Mouse (Mus musculus) retina, embryonic 14.5 days (tissue): Measurements from ENCODE around the gene Thrap3.
"Not testable (repeated sequence)": the region's sequence is repeated elsewhere in the genome, so short reads cannot be mapped to it uniquely, and the experiment has no call there.

Source experiments
- DNase-seq: peaks from one replicate; pipeline ENCODE4 v3.0.0-alpha.2; 2015; ENCODE audit warnings: low spot score

Gene Thrap3

DNA sequence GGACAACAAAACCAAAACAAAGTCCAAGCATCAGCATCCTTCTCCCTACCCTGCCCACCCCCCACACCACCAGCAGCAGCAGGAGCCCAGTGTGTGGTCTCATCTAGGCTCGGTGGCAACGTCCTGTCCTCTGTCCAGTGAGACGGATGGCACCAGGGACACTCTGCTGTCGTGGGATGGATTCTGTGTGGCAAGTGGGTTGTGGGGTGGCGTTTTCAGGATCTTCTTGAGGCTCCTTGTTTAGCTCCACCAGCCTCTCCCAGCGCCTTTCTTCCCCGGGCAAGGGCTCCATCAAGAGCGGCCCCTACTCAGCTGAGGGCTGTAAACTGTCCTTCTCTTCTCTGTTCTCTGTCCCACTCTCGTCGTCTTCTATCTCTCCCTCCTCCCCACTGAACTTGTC lies 37.5 kb downstream of the Thrap3 start:
- not testable (repeated sequence) for DNase-seq

DNA sequence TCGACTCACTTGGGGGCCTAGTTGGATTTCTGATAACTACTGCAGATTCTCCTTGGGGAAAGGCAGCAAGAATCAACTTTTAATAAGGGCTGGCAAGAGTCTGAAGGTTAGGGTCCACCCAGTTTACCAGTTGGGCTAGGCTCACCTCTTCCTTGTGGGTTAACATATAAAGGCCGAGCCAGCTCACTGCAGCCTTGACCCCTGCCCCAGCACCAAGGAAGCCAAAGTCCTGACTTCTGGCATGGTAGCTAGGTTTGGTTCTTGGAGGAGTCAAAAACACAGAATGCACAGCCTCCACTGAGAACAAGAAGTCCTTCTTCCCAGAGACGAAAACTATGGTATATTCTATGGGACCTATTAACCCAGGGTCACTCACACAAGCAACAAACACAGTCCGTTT lies 38.9 kb downstream of the Thrap3 start:
- DNase-seq: no peak

DNA sequence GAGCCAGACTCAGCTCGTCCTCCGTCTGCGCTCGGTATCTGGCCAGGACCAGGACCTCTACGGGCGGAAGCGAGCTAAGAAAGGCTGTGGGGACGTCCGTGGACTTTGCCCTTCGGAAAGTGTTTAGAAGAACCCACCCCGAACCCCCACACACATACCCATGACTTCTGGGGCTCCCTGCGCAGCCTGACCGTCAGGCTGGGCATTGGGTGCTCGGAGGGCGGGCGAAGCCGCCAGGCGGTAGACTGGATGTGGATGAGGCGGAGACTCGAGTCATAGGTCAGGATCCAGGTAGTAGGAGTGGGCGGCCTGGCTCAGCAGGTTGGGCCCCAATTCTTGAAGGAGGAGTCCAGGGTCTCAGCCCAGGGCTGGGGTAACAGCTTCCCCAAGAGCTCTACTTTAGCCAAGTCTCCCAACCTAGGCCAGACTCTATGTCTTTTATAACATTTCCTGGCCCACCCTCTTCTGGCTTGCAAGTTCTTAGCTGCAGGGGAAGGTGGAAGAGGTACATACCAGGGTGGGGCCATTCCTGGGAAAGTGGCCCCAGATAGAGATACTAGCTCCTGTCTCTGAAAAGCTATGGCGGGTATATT lies 39.4 kb downstream of the Thrap3 start, which contains the start of gene Sh3d21:
Gene Sh3d21 (minus strand): TSS at position 425 of the 593 bp plus-strand sequence.
- DNase-seq: peak; percentile 29

DNA sequence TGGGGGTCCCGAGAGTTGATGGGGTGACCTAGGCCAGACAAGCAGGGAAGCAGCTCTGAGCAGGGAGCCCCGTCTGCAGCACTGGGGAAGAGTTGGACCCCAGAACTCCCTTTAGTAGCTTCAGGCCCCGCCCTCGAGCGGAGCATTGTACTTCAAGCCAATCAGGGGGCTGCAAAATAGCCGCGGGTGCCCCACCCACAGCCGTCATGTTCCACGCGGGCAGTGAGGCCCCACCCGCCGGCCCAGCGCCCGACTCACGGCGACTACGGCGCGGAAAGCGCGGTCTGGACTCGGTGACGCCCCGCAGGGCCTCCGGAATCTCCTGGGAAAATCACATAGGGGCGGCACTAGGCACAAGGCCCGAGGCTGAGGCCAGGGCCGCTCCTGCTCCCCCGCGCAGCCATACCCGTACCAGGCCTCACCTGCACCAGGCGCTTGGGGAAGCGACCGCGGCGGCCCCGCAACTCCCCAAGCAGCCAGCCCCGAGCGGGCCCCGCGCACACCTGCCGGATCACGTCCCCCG lies 40.0 kb downstream of the Thrap3 start:
- DNase-seq: peak; percentile 82

DNA sequence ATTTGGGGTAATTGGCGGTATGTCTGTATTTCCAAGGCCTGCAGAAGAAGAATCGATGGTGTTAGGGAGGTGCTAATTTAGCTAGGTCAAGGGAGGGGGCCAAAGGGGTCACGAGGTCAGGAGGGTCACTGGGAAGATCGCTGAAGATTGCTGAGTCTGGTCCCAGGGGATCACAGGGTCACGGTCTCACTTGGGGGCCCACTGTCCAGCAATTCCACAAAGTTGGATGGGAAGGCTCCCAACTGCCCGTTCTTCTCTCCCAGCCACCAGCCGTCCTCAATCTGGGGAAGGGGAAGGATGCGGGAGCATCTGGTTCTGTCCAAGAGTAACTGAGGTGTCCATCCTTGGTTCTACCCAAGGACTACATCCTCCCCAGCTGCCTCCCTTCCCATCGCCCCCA lies 40.6 kb downstream of the Thrap3 start:
- no peak for DNase-seq

DNA sequence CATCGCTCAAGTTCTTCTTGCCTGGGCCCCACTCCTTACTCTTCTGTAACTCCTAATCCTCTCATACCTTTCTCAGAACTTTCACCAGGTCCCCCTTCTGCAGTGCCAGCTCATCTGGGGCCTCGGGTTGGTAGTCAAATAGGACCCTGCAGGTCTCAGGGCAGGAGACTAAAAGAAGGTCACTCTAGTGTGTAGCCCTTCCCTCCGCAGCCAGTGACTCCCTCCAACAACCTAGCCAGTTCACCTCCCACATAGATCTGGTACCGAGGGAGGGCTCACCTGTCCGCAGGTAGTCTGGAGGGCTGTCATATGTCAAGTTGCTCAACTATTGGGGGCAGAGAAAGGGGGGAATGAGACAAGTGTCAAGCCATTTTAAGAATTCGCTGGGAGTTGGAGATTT lies 41.1 kb downstream of the Thrap3 start:
- DNase-seq: no peak

DNA sequence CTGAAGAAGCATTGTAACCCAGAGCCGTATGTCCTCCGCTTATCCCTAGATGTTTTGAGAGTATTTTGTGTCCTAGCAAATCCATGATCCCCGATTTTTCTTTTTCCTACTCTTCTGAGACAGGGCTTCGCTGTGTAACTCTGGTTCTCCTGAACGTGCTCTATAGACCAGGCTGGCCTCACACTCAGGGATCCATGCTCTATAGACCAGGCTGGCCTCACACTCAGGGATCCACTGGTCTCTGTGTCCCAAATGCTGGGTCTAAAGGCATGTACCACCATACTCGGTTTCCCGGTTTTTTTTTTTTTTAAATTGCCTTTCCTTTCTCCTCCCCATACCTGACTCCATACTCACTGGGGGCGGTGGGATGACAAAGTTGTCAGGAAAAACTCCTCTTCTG lies 41.6 kb downstream of the Thrap3 start:
- DNase-seq: no peak

DNA sequence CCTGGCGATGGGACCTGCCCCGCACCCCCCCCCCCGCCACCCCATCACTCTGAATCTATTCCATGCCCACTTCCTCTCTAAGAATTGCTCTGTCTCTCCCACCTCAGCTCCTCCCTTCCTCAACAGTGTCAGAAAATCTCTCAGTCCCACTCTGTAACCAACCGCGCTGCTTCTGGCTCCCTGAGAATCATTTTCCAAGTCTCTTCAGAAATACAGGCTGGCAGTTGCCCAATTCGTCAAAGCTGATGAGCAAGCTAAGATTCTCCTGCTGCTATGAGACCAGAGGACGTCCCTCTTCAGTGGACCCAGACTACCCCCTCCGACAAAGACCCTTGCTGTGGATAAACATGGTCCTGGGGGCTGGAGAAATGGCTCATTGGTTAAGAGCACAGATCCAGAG lies 43.1 kb downstream of the Thrap3 start:
- no peak for DNase-seq

DNA sequence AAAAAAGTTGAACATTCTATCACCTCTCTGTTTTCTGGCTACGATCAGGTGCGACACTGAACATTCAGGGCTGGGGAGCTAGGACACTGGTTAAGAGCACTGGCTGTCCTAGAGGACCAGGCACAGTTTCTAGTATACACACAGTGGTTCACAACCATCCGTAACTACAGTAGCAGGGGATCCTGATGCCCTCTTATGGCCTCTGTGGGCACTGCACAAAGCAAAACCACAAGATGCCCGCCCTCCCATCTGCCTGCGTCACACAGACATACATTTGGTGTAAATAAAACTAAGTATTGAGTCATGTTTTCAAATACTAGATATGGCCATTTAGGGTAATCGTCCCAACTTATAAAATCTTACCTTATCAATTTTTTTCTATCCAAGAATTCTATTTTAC lies 45.0 kb downstream of the Thrap3 start:
- DNase-seq: peak; percentile 14

DNA sequence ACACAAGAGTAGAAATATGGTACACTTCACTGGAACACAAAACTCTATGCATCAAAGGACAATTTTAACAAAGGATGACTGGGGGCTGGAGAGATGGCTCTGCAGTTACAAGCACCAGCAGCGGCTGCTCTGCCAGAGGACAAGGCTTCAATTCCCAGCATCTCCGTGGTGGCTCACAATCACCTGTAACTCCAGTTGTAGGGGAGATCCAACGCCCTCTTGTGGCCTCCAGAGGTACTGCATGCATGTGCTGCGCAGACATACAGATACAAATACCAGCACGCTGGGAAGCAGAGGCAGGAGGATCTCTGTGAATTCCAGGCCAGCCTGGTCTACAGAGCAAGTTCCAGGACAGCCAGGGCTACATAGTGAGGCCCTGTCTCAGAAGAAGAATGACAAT lies 45.9 kb downstream of the Thrap3 start:
- DNase-seq: peak; percentile 18

DNA sequence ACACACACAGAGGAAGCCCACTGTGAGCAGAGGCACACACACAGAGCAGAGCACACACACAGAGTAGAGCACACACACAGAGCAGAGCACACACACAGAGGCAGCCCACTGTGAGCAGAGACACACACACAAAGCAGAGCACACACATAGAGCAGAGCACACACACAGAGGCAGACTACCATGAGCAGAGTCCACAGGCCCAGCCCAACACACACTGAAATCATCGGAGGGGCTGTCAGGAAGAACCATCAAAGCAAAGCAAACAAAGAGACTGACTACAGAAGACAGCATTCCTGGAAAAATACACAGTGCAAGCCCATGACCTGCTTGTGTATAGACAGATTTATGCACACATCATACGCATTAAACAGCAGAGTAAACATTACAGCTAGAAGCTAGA lies 46.7 kb downstream of the Thrap3 start:
- DNase-seq: no peak

DNA sequence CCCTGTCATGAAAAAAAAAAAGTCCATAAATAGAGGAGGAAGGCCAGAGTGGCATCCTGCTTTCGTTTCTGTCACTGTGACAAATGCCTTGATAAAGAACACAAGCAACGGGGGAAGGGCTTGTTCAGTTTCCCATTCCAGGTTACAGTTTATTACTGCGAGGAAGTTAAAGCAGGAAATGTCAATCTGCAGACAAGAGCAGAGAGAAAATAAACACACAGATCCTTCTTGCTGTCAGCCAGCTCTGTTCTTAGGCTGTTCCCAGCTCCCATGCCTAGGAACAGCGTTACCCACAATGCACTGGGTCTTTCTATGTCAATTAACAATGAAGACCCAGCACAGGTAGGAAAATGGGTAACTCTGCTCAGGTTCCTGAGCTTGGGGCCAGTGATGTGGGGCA lies 47.4 kb downstream of the Thrap3 start:
- DNase-seq: no peak

DNA sequence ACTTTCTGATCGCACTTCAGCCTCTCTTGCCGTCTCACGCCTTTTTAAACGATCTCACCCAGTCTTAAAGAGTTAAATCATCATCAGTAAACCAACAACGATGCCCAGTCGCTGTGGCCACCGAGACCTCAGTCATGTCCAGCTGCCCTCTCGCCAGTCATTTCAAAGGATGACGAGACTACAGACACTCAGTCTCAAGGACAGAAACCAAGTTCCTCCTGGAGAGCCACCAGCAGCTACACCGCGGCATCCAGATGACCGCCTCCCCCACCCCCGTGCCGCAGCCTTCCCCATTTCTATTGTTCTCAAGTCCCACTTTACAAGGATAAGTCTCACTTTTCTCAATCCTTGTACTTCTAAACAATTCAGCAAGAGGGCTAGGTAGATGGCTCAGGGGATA lies 49.7 kb downstream of the Thrap3 start:
- no peak for DNase-seq

DNA sequence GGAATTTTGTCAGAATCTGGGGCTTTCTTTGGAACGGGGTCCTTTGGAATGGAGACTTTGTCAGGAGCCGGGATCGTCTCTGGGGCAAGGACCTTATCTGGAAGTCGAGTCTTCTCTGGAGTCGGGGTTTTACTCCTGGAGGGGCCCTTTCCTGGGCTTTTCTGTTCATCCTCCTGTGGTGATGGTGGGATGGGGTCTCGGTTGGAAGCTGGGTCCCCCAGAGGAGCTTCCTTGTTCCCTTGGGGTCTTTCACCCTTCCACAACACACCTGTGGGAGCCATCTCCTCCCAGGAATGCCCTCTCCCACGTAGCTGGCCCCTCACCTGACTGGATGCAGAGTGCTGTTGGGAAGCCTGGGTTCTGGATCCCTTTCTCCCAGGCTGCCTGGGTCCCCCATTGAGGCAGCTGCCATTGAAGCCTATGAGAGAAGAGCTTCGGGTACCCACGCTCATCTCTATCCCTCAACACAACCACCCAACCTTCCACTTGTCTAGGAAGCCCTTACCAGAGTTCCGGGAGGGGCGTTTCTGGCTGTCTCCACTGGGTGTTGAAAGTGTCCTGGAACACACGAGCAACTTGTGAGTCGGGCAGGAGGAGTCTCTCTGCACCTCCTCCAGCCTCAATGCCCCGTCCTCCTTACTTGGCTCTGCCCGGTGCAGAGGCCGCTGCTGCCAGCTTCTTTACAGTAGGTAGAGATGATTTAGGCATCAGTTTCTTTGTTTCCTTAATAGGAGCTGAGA lies 50.7 kb downstream of the Thrap3 start:
- no peak for DNase-seq

DNA sequence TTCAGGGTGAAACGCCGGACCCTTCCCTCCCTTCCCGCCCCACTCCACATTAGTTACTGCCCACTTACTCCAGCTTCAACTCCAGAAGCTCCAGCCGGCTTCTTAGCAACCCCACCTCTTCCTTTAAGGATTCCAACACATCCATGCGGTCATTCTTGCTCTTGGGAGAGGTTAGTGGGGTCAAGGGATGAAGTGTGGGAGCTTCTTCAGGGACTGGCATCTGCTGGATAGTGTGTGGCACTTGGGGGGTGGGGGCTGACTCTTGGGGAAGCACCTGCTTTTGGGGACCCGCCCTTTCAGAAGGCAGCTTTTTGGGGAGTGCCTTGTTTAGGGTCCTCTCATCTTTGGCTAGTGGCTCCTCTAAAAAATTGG lies 51.6 kb downstream of the Thrap3 start:
- no peak for DNase-seq

DNA sequence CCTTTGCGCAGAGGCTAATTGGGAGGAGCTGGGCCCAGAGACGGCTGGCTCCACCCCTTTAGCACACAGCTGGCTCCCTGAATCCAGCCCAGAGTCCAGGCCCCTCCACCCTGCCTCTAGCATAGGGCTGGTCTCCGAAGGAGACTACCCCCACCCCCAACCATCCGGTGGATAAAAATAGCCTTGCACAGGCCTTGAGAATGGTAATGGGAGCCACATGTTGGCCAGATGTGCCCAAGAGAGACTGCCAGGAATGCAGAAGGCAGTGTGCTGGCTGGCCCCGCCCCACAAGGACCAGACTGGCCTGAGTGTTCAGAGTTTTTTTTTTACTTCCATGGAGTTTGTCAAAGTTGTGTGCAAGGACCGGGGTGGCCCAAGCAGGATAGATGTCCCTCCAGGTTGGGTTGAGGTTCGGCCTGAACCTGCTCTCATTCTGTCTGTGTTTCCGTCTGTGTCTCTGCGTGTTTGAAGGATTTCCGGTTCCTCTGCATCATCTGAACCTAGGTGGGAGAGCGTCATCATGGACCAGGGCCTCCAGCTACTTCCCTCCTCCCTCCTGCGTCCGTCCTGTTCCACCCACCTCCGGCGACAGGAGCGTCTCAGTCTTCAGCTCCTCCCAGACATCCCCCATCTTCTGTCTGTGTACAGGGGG lies 52.1 kb downstream of the Thrap3 start:
- peak; percentile 12 for DNase-seq

DNA sequence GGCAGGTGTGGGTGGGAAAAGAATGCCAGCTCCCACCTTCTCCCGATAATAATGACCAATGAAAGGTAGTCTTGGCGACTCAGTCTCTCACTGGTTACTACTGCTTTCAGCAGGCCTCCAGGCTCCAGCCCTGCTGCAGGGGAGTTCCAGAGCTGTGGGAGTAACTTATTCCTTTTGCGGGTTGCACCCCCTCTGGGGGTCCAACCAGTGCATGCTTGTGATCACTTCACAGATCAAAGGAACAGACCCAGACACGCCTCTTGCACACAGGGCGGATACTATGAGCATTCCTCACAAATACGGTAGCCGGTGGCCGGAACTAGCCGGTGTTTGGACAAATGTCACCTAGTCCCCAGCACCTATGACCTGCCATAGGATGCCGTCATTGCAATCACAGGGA lies 52.8 kb downstream of the Thrap3 start:
- no peak for DNase-seq

DNA sequence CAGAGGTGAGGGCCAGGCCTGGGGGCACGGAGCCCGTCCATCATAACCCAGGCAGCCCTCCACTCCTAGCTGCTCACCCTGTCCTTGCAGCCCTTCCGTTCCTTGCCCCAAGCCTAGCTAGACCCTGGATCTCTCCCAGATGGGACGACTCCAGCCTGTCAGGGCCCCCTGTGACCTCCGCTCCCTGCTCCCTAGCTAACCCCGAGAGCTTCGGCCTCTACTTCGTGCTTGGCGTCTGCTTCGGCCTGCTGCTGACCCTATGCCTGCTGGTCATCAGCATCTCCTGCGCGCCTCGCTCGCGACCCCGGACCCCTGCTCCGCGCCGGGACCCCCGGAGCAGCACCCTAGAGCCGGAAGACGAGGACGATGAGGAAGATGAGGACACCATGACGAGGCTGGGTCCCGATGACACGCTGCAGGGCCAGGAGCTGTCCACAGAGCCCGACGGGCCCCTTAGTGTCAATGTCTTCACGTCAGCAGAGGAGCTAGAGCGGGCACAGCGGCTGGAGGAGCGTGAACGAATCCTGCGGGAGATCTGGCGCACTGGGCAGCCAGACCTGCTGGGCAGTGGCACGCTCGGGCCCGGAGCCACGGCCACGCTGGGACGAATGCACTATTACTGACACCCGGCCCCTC lies 53.4 kb downstream of the Thrap3 start:
- DNase-seq: peak; percentile 55

DNA sequence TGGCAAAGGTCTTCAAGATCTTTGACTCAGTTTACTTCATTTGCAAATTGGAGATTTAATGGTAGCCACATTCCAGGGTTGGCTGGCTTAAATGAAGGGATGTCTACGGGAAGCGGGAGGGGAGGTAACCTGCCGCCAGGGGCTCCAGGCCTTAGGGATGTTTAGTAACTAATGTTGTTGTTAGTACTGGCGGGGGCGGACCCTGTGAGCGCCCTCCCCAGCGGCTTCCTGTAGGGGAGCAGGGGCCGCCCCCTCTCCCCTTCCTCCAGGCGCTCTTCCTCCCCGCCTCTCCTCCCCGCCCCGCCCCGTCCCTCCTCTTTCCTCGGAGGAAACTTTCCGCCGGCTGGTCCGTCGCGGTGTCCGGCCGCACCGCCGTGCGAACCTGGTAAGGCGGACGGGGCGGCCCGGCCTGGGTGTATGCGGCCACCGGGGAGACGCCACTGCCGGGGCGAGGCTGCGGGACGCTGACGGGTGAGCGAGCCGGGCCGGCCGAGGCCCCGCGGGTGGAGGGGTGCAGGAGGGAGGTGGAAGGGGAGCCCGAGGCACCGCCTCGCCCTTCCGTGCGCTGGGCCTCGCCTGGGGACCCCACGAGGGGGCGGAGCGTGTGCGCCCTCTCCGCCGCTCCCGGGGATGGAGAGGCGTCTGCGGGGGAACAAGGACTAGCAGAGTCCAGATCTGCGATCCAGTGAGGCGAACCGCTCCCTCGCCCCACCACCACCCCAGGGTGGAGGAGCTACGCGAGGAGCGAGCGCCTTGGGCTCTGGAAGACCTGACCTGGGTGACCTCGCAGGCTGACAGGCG lies 54.2 kb downstream of the Thrap3 start:
- peak; percentile 39 for DNase-seq

DNA sequence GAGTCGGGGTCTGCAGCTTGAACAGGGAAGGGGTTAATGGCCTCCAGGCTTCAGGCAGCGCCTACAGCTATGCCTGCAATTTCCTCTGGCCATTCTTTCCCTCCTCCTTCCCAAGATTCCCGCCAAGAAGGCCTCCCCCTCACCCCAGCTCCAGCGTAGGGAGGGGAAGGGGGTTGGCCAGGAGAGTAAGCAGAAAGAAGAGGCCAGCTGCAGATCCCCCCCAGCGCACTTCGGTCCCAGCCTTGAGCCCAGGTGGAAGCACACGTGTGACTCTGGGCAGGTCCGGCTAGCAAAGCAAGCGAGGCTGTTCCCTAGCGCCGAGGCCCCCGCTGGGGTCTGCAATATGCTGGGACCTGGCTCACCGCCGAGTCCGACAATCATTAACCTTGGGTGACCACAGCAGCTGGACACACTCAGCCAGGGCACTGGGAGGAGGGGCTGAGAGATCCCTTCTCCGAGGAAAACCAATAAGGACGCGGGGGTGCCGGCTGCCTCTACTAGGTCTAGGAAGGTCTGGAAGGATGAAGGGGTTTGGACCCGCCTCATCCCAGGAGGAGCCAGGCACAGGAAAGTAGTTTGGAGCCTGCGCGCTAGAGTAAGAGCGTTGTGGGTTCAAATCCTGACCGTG lies 54.9 kb downstream of the Thrap3 start, which contains the start of gene Eva1b:
Gene Eva1b (plus strand): TSS at position 212 of the 628 bp plus-strand sequence.
- DNase-seq: peak; percentile 60

DNA sequence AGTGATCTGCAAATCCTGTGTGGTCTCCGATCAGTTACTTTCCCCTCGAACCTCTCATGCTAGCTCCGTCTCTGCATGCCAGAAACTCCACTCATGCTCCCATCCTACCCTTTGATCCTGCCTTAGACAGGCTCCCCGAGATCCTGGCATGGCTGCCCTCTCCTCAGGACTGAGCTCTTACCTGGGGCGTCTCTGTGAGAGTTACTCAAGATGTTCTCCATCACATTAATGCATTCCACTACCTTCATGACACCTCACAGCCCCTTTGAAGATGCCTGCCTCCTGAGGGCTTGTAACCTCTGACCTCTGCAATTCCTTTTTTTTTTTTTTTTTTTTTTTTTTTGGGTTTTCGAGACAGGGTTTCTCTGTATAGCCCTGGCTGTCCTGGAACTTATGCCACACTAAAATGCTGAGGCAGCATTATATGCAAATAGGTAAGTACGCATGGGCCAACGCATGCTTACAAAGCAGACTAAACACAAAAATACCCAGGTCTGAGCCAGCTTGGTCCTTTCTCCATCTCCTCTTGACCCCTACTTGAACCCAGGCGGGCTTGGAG lies 55.5 kb downstream of the Thrap3 start:
- no peak for DNase-seq
